Mouse (Mus musculus): ENCODE measurements around the gene Hoxd12. TPM values are rescaled to one million over a fixed set of nuclear protein-coding genes. Genes with fewer than 3 reads are reported as not detected.

Gene Hoxd12
- polyA plus RNA-seq, 1 experiment: not detected

DNA sequence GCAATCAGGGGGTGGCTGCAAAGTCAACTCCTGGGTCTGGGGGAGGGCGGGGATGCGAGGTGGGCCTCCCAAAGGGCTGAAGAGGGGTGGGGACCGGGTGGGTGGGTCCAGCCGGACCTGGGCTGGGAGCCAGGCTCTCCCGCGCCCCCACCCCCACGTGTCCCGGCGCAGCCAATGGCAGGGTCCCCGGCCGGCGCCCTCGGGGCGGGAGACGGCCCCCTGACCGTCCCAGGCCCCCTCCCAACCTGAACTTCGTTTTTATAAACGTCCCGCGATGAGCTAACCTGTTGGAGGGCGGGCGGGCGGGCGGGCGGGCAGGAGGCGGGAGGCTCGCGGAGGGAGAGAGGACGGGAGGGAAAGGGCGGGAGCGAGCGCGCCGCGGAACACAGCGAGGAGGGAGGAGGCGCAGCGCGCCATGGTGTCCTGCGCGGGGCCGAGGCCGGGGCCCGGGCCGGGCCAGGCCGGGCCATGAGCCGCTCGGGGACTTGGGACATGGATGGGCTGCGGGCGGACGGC, 6.9 kb upstream of the Hoxd12 start, which contains the start of gene Hoxd13:
TSS of gene Hoxd13 (plus strand) at position 469 of the 516 bp plus-strand sequence.
- Histone ChIP-seq H3K79me3 (ENCODE audit: low read depth) (no peaks in the 10 kb centered on the region), H3K36me3 (ENCODE audit: control insufficient read depth, insufficient read depth) (no peaks in the 10 kb centered on the region), H3K4me3 (ENCODE audit: insufficient read depth, poor library complexity, severe bottlenecking) (no peak within 1 kb of the TSS), H3ac (ENCODE audit: control insufficient read depth, insufficient read length, low read depth) (no peak within 1 kb of the TSS), H3K27me3 (ENCODE audit: control insufficient read depth, insufficient read depth, insufficient read length) (peaks cover 36% of the 10 kb centered on the region), H3K79me2 (ENCODE audit: control insufficient read depth, insufficient read depth) (no peaks in the 10 kb centered on the region)
- TF ChIP-seq MAX (IDR thresholded peaks at IDR 0.05) (no peak), USF1 (IDR thresholded peaks at IDR 0.05; ENCODE audit: low read depth) (no peak)

DNA sequence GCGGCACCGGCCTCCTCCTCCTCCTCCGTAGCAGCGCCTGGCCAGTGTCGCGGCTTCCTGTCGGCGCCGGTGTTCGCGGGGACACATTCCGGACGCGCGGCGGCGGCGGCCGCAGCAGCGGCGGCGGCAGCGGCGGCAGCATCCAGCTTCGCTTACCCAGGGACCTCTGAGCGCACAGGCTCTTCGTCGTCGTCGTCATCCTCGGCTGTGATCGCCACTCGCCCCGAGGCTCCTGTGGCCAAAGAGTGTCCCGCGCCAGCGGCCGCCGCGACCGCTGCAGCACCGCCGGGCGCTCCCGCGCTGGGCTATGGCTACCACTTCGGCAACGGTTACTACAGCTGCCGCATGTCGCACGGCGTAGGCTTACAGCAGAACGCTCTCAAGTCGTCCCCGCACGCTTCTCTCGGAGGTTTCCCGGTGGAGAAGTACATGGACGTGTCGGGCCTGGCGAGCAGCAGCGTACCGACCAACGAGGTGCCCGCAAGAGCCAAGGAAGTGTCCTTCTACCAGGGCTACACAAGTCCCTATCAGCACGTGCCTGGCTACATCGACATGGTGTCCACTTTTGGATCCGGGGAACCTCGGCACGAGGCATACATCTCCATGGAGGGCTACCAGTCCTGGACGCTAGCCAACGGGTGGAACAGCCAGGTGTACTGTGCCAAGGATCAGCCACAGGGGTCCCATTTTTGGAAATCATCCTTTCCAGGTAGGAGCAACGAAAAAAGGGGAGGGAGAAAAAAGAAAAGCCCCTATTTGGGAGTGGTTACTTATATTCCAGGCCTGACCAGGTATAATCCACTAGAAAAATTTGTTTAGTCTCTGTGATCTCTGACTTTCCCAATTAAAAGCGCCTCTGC, 6.2 kb upstream of the Hoxd12 start:
- H3K79me2 ChIP-seq (ENCODE audit: control insufficient read depth, insufficient read depth): no peaks in the 10 kb centered on the region
- H3K4me3 ChIP-seq (ENCODE audit: insufficient read depth, poor library complexity, severe bottlenecking): no peak overlapping the region
- TF ChIP-seq MYOD1 (IDR thresholded peaks at IDR 0.05; ENCODE audit: control insufficient read depth, insufficient read length, low read depth): no peak
- no peak for TF ChIP-seq MYOG (IDR thresholded peaks at IDR 0.05; ENCODE audit: control insufficient read depth, extremely low read depth, insufficient read length)
- no peak for TF ChIP-seq FOSL1 (IDR thresholded peaks at IDR 0.05; ENCODE audit: insufficient read depth, low read length, poor library complexity, severe bottlenecking)
- TF ChIP-seq CTCF (IDR thresholded peaks at IDR 0.05; ENCODE audit: control insufficient read depth, insufficient read depth, insufficient read length): no peak
- TF ChIP-seq USF1 (IDR thresholded peaks at IDR 0.05; ENCODE audit: low read depth): no peak
- no peak for TF ChIP-seq CEBPB (IDR thresholded peaks at IDR 0.05; ENCODE audit: low read depth)
- TF ChIP-seq MAX (IDR thresholded peaks at IDR 0.05): no peak
- H3K27me3 ChIP-seq (ENCODE audit: control insufficient read depth, insufficient read depth, insufficient read length): peaks cover 32% of the 10 kb centered on the region
- H3K36me3 ChIP-seq (ENCODE audit: control insufficient read depth, insufficient read depth): no peaks in the 10 kb centered on the region
- H3ac ChIP-seq (ENCODE audit: control insufficient read depth, insufficient read length, low read depth): no peak overlapping the region
- no peaks in the 10 kb centered on the region for H3K79me3 ChIP-seq (ENCODE audit: low read depth)

DNA sequence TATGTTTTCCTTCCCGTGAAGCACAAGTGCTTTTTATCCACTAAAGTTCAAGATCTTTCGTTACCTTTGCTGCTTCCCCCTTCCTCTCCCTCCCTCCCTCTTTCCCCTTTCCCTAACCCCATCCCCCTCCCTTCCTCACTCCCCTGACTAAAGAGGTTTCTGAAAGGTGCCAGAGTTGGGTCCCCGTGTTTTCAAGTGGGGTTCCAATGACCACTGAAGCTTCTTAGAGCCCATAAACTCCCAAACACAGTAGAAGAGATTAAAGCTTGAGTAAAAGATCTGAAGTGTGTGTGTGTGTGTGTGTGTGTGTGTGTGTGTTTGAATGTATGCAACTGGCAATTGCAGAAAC, 5.6 kb upstream of the Hoxd12 start:
- Histone ChIP-seq H3K4me3 (ENCODE audit: insufficient read depth, poor library complexity, severe bottlenecking) (no peak overlapping the region), H3K36me3 (ENCODE audit: control insufficient read depth, insufficient read depth) (no peaks in the 10 kb centered on the region), H3K27me3 (ENCODE audit: control insufficient read depth, insufficient read depth, insufficient read length) (peaks cover 38% of the 10 kb centered on the region), H3K79me3 (ENCODE audit: low read depth) (no peaks in the 10 kb centered on the region), H3ac (ENCODE audit: control insufficient read depth, insufficient read length, low read depth) (no peak overlapping the region), H3K79me2 (ENCODE audit: control insufficient read depth, insufficient read depth) (no peaks in the 10 kb centered on the region)
- no peak for TF ChIP-seq CEBPB (IDR thresholded peaks at IDR 0.05; ENCODE audit: low read depth)
- TF ChIP-seq USF1 (IDR thresholded peaks at IDR 0.05; ENCODE audit: low read depth): no peak
- no peak for TF ChIP-seq MYOD1 (IDR thresholded peaks at IDR 0.05; ENCODE audit: control insufficient read depth, insufficient read length, low read depth)
- TF ChIP-seq MYOG (IDR thresholded peaks at IDR 0.05; ENCODE audit: control insufficient read depth, extremely low read depth, insufficient read length): no peak
- no peak for TF ChIP-seq FOSL1 (IDR thresholded peaks at IDR 0.05; ENCODE audit: insufficient read depth, low read length, poor library complexity, severe bottlenecking)
- no peak for TF ChIP-seq CTCF (IDR thresholded peaks at IDR 0.05; ENCODE audit: control insufficient read depth, insufficient read depth, insufficient read length)
- TF ChIP-seq MAX (IDR thresholded peaks at IDR 0.05): no peak

DNA sequence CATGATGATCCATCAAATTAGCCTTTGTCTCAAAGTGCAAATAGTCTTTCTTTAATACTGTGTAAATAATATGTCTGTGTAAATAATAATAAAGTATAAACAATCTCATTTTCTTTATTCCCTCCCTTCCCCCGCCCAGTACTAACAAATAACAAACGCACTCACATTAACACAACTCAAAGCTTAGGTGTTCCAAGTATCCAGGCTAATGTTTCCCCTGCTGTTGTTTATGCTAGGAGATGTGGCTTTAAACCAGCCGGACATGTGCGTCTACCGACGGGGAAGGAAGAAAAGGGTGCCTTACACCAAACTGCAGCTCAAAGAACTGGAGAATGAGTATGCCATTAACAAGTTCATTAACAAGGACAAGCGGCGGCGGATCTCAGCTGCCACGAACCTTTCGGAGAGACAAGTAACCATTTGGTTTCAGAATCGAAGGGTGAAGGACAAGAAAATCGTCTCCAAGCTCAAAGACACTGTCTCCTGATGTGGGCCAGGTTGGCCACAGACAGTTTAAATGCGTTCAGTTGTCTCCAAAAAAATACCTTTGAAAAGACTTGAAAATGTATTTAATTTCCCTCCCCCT, 5.1 kb upstream of the Hoxd12 start:
- H3K79me3 ChIP-seq (ENCODE audit: low read depth): no peaks in the 10 kb centered on the region
- H3K4me3 ChIP-seq (ENCODE audit: insufficient read depth, poor library complexity, severe bottlenecking): no peak overlapping the region
- H3K79me2 ChIP-seq (ENCODE audit: control insufficient read depth, insufficient read depth): no peaks in the 10 kb centered on the region
- H3ac ChIP-seq (ENCODE audit: control insufficient read depth, insufficient read length, low read depth): no peak overlapping the region
- TF ChIP-seq CEBPB (IDR thresholded peaks at IDR 0.05; ENCODE audit: low read depth) (no peak), MYOD1 (IDR thresholded peaks at IDR 0.05; ENCODE audit: control insufficient read depth, insufficient read length, low read depth) (no peak), FOSL1 (IDR thresholded peaks at IDR 0.05; ENCODE audit: insufficient read depth, low read length, poor library complexity, severe bottlenecking) (no peak), USF1 (IDR thresholded peaks at IDR 0.05; ENCODE audit: low read depth) (no peak), MAX (IDR thresholded peaks at IDR 0.05) (no peak), CTCF (IDR thresholded peaks at IDR 0.05; ENCODE audit: control insufficient read depth, insufficient read depth, insufficient read length) (no peak), MYOG (IDR thresholded peaks at IDR 0.05; ENCODE audit: control insufficient read depth, extremely low read depth, insufficient read length) (no peak)
- H3K36me3 ChIP-seq (ENCODE audit: control insufficient read depth, insufficient read depth): no peaks in the 10 kb centered on the region
- H3K27me3 ChIP-seq (ENCODE audit: control insufficient read depth, insufficient read depth, insufficient read length): peaks cover 43% of the 10 kb centered on the region

DNA sequence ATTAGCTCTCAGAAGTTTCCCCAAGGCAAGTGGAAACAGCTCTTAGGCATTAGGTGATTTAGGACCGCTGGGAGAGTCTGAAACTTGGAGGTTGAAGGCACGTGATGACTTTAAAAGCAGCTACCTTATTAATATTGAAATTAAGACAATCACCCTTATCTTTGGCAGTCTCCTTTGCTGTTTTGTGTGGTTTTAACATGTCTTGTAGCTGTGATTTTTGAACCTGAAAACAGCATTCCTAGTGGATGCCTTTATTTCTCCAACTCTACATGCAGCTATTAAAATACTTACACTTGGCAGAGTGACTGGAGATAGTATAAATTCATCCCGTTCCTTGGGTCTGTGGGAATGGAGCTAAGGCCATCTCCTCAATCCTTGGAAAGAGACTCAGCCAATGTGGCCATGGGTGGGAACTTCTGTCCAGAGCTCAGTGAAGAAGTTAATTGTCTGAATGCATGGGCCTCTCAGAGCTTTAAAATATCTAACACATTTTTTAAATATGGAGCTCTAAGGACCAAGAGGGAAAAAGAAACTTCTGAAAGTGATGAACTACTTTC, 4.1 kb upstream of the Hoxd12 start:
- Histone ChIP-seq H3K36me3 (ENCODE audit: control insufficient read depth, insufficient read depth) (no peaks in the 10 kb centered on the region), H3K4me3 (ENCODE audit: insufficient read depth, poor library complexity, severe bottlenecking) (no peak overlapping the region), H3K27me3 (ENCODE audit: control insufficient read depth, insufficient read depth, insufficient read length) (peaks cover 53% of the 10 kb centered on the region), H3K79me3 (ENCODE audit: low read depth) (no peaks in the 10 kb centered on the region), H3K79me2 (ENCODE audit: control insufficient read depth, insufficient read depth) (no peaks in the 10 kb centered on the region), H3ac (ENCODE audit: control insufficient read depth, insufficient read length, low read depth) (no peak overlapping the region)
- TF ChIP-seq CTCF (IDR thresholded peaks at IDR 0.05; ENCODE audit: control insufficient read depth, insufficient read depth, insufficient read length) (no peak), FOSL1 (IDR thresholded peaks at IDR 0.05; ENCODE audit: insufficient read depth, low read length, poor library complexity, severe bottlenecking) (no peak), MAX (IDR thresholded peaks at IDR 0.05) (no peak), MYOG (IDR thresholded peaks at IDR 0.05; ENCODE audit: control insufficient read depth, extremely low read depth, insufficient read length) (no peak), USF1 (IDR thresholded peaks at IDR 0.05; ENCODE audit: low read depth) (no peak), CEBPB (IDR thresholded peaks at IDR 0.05; ENCODE audit: low read depth) (no peak), MYOD1 (IDR thresholded peaks at IDR 0.05; ENCODE audit: control insufficient read depth, insufficient read length, low read depth) (no peak)
